Mouse (Mus musculus) kidney, postnatal 14 days (tissue): Measurements from ENCODE around the gene Zcrb1.
A peak's percentile ranks its signal among the peaks of the same experiment; 100 is the strongest.
"Not testable (repeated sequence)": the region's sequence is repeated elsewhere in the genome, so short reads cannot be mapped to it uniquely, and the experiment has no call there.

Experiments used
- DNase-seq: peaks from one replicate; pipeline ENCODE4 v3.0.0; 2022; ENCODE audit warnings: mixed read lengths

Gene Zcrb1

GRCm38 (mm10) chr15:93397826-93398698 is at the start of gene Zcrb1, which contains the start of gene Pphln1:
Zcrb1 (minus strand) TSS chr15:93398334.
Pphln1 (plus strand) TSS chr15:93398350.
- DNase-seq: peak; percentile 89

GRCm38 (mm10) chr15:93443676-93444075 is 45.5 kb upstream of the Zcrb1 start:
- no peak for DNase-seq

GRCm38 (mm10) chr15:93442271-93442670 is 44.1 kb upstream of the Zcrb1 start:
- DNase-seq: no peak

GRCm38 (mm10) chr15:93438663-93439062 is 40.5 kb upstream of the Zcrb1 start:
- peak; percentile 60 for DNase-seq

GRCm38 (mm10) chr15:93435998-93436397 is 37.9 kb upstream of the Zcrb1 start:
- DNase-seq: no peak

GRCm38 (mm10) chr15:93433811-93434210 is 35.7 kb upstream of the Zcrb1 start:
- peak; percentile 27 for DNase-seq

GRCm38 (mm10) chr15:93422537-93422936 is 24.4 kb upstream of the Zcrb1 start:
- no peak for DNase-seq

GRCm38 (mm10) chr15:93420596-93420995 is 22.5 kb upstream of the Zcrb1 start:
- DNase-seq: peak; percentile 5

GRCm38 (mm10) chr15:93416300-93416699 is 18.2 kb upstream of the Zcrb1 start:
- no peak for DNase-seq

GRCm38 (mm10) chr15:93414456-93414855 is 16.3 kb upstream of the Zcrb1 start:
- no peak for DNase-seq

GRCm38 (mm10) chr15:93412445-93412844 is 14.3 kb upstream of the Zcrb1 start:
- DNase-seq: no peak

- DNase-seq: no peak
Measured at GRCm38 (mm10) chr15:93406492-93406891, 8.4 kb upstream of the Zcrb1 start.

GRCm38 (mm10) chr15:93405446-93405986 is 7.4 kb upstream of the Zcrb1 start:
- DNase-seq: no peak

GRCm38 (mm10) chr15:93404849-93405248 is 6.7 kb upstream of the Zcrb1 start:
- no peak for DNase-seq

GRCm38 (mm10) chr15:93402730-93403129 is 4.6 kb upstream of the Zcrb1 start:
- no peak for DNase-seq

- no peak for DNase-seq
Measured at GRCm38 (mm10) chr15:93401446-93401845, 3.3 kb upstream of the Zcrb1 start.

- DNase-seq: peak; percentile 12
Measured at GRCm38 (mm10) chr15:93398699-93399540, 786 bp upstream of the Zcrb1 start.

- DNase-seq: no peak
Measured at GRCm38 (mm10) chr15:93397269-93397668, 865 bp downstream of the Zcrb1 start.

GRCm38 (mm10) chr15:93381337-93381736 is 16.8 kb downstream of the Zcrb1 start:
- no peak for DNase-seq

- no peak for DNase-seq
Measured at GRCm38 (mm10) chr15:93379177-93379576, 19.0 kb downstream of the Zcrb1 start.

- DNase-seq: no peak
Measured at GRCm38 (mm10) chr15:93375696-93376095, 22.4 kb downstream of the Zcrb1 start.

GRCm38 (mm10) chr15:93372525-93373119 is 25.5 kb downstream of the Zcrb1 start:
- not testable (repeated sequence) for DNase-seq

GRCm38 (mm10) chr15:93371838-93372237 is 26.3 kb downstream of the Zcrb1 start:
- DNase-seq: no peak
